Mouse (Mus musculus): ENCODE results near the gene Fnbp1l. TPM values are rescaled to one million over a fixed set of nuclear protein-coding genes. Genes with fewer than 3 reads are reported as not detected.

Gene Fnbp1l
- polyA plus RNA-seq, 1 experiment from 2014 or later: 64.0 TPM

- no peaks in the 10 kb centered on the region for H3K9me3 ChIP-seq (ENCODE audit: control insufficient read depth, low read length)
- peaks cover 33% of the 10 kb centered on the region for H3K4me1 ChIP-seq (ENCODE audit: control insufficient read depth, insufficient read depth, low read length)
- H3K36me3 ChIP-seq (ENCODE audit: control insufficient read depth, insufficient read depth, low read length): no peaks in the 10 kb centered on the region
- H3K27me3 ChIP-seq (ENCODE audit: control insufficient read depth, insufficient read depth, low read length): no peaks in the 10 kb centered on the region
- H3K27ac ChIP-seq (ENCODE audit: low read depth, low read length): no peak overlapping the region
- H3K9ac ChIP-seq (ENCODE audit: low read depth, low read length): peak overlapping the region; percentile 99
- ATAC-seq (ENCODE audit: low FRiP score, low TSS enrichment): no peak
- WGBS: 40% methylated on average over 9 of the region's 9 CpGs
- peak overlapping the region; percentile 88 for H3K4me2 ChIP-seq (replicated peaks; ENCODE audit: low read depth, low read length)
- peak overlapping the region; percentile 98 for H3K4me3 ChIP-seq (ENCODE audit: low read length)
These were observed 1.7 kb downstream of the Fnbp1l start for GRCm38 (mm10) chr3:122617613-122618340.

- no peak for ATAC-seq (ENCODE audit: low FRiP score, low TSS enrichment)
- Histone ChIP-seq H3K27ac (ENCODE audit: low read depth, low read length) (no peak overlapping the region), H3K9me3 (ENCODE audit: control insufficient read depth, low read length) (no peaks in the 10 kb centered on the region), H3K4me2 (replicated peaks; ENCODE audit: low read depth, low read length) (no peak overlapping the region), H3K36me3 (ENCODE audit: control insufficient read depth, insufficient read depth, low read length) (no peaks in the 10 kb centered on the region), H3K4me1 (ENCODE audit: control insufficient read depth, insufficient read depth, low read length) (peaks cover 24% of the 10 kb centered on the region), H3K27me3 (ENCODE audit: control insufficient read depth, insufficient read depth, low read length) (no peaks in the 10 kb centered on the region), H3K9ac (ENCODE audit: low read depth, low read length) (no peak overlapping the region), H3K4me3 (ENCODE audit: low read length) (no peak overlapping the region)
- 80% methylated on average over 6 of the region's 6 CpGs for WGBS
These were observed 7.0 kb downstream of the Fnbp1l start for GRCm38 (mm10) chr3:122612537-122612936.

DNA sequence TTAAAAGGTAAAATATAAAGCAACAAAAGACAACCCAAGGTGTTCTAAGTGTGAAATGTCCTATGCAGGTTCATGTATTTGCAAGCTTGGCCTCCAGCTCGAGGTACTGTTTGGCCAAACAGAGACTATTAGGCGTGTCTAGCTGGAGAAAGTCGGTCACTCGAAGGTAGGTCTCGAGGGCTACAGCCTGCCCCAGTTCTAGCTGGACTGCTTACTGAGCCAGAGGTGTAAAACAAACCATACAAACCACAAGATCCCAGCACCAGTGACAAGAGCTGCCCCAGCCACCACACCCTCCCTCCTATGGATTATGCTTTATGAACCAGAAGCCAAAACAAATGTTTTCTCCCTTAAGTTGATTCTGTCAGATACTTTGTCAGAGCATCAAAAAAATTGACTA, 7.8 kb downstream of the Fnbp1l start:
- Histone ChIP-seq H3K36me3 (ENCODE audit: control insufficient read depth, insufficient read depth, low read length) (no peaks in the 10 kb centered on the region), H3K27me3 (ENCODE audit: control insufficient read depth, insufficient read depth, low read length) (no peaks in the 10 kb centered on the region), H3K4me2 (replicated peaks; ENCODE audit: low read depth, low read length) (no peak overlapping the region), H3K9me3 (ENCODE audit: control insufficient read depth, low read length) (no peaks in the 10 kb centered on the region), H3K4me3 (ENCODE audit: low read length) (no peak overlapping the region), H3K27ac (ENCODE audit: low read depth, low read length) (no peak overlapping the region), H3K4me1 (ENCODE audit: control insufficient read depth, insufficient read depth, low read length) (peaks cover 16% of the 10 kb centered on the region), H3K9ac (ENCODE audit: low read depth, low read length) (no peak overlapping the region)
- WGBS: 69% methylated on average over 5 of the region's 5 CpGs
- ATAC-seq (ENCODE audit: low FRiP score, low TSS enrichment): no peak

DNA sequence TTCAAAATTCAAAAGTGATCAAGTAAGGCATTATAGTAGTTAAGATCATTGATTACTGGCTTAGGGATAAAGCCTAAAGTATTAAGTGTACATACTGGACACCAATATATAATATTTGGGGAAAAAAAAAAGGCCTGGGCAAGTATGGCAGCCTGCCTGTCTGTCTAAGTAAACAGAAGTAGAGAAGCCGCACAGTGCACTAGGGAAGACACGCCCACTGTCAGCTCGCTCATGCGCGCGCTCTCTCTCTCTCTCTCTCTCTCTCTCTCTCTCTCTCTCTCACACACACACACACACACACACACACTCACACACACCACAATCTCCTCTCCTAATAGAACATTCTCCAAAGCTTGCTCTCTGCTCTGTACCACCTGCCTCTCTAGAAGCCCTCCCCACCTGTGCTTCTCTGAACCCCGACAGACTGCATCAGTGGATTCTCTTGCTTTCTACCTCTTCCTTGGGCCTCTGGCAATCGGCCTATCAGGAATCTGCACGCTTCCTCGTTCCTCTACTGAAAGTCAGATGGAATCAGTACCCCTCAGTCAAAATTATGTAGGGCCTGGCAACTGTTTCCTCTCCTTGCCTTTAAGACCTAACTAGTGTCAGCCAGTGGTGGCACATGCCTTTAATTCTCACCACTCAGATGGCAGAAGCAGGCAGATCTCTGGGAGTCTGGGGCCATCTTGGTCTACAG, 13.3 kb downstream of the Fnbp1l start:
- H3K27ac ChIP-seq (ENCODE audit: low read depth, low read length): no peak overlapping the region
- WGBS: 75% methylated on average over 10 of the region's 10 CpGs
- H3K4me3 ChIP-seq (ENCODE audit: low read length): no peak overlapping the region
- no peak overlapping the region for H3K9ac ChIP-seq (ENCODE audit: low read depth, low read length)
- no peaks in the 10 kb centered on the region for H3K36me3 ChIP-seq (ENCODE audit: control insufficient read depth, insufficient read depth, low read length)
- no peak for ATAC-seq (ENCODE audit: low FRiP score, low TSS enrichment)
- H3K27me3 ChIP-seq (ENCODE audit: control insufficient read depth, insufficient read depth, low read length): no peaks in the 10 kb centered on the region
- no peaks in the 10 kb centered on the region for H3K4me1 ChIP-seq (ENCODE audit: control insufficient read depth, insufficient read depth, low read length)
- no peaks in the 10 kb centered on the region for H3K9me3 ChIP-seq (ENCODE audit: control insufficient read depth, low read length)
- no peak overlapping the region for H3K4me2 ChIP-seq (replicated peaks; ENCODE audit: low read depth, low read length)

DNA sequence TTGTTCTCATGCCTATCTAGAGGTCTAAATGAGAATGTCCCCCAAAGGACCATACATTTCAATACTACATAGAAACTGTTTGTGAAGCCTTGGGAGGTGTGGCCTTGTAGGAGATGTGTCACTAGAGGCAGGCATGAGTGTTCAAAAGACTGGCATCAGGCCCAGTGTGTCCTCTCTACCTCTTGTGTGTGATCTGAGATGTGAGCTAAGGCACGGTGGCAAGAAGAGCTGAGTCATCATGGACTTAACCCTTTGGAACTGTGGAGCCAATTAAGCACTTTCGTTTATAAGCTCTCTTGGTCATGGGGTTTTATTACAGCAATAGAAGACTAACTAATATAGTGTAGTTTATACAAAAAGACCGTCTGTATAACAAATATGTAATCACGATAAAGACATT, 16.3 kb downstream of the Fnbp1l start:
- Histone ChIP-seq H3K4me2 (replicated peaks; ENCODE audit: low read depth, low read length) (no peak overlapping the region), H3K27ac (ENCODE audit: low read depth, low read length) (no peak overlapping the region), H3K9ac (ENCODE audit: low read depth, low read length) (no peak overlapping the region), H3K36me3 (ENCODE audit: control insufficient read depth, insufficient read depth, low read length) (no peaks in the 10 kb centered on the region), H3K4me1 (ENCODE audit: control insufficient read depth, insufficient read depth, low read length) (no peaks in the 10 kb centered on the region), H3K4me3 (ENCODE audit: low read length) (no peak overlapping the region), H3K27me3 (ENCODE audit: control insufficient read depth, insufficient read depth, low read length) (no peaks in the 10 kb centered on the region), H3K9me3 (ENCODE audit: control insufficient read depth, low read length) (no peaks in the 10 kb centered on the region)
- WGBS: 78% methylated on average over 4 of the region's 4 CpGs
- no peak for ATAC-seq (ENCODE audit: low FRiP score, low TSS enrichment)

DNA sequence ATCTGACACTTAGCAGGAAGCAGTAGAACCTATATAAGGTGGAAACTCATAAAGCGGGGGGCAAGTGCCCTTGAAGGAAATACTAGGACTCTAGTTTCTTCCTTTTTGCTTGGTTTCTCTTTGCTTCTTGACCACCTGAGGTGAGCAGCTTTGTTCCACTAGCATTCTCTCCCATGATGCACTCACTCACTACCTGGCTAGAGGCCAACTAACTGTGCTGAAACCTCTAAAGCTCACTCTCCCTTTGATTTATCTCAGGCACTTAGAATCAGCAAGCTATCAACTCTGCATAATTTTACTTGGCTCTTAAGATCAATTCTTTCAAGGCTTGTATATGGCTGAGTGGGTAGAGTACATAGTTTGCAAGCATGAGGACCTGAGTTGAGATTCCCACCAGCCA, 17.1 kb downstream of the Fnbp1l start:
- peaks cover 2% of the 10 kb centered on the region; the same call in 1 of the 2 replicates for H3K36me3 ChIP-seq (ENCODE audit: control insufficient read depth, insufficient read depth, low read length)
- no peak overlapping the region for H3K4me2 ChIP-seq (replicated peaks; ENCODE audit: low read depth, low read length)
- 97% methylated on average over 1 of the region's 1 CpGs for whole genome bisulfite sequencing
- no peak for ATAC-seq (ENCODE audit: low FRiP score, low TSS enrichment)
- H3K9me3 ChIP-seq (ENCODE audit: control insufficient read depth, low read length): no peaks in the 10 kb centered on the region
- no peak overlapping the region for H3K27ac ChIP-seq (ENCODE audit: low read depth, low read length)
- no peaks in the 10 kb centered on the region for H3K27me3 ChIP-seq (ENCODE audit: control insufficient read depth, insufficient read depth, low read length)
- no peaks in the 10 kb centered on the region for H3K4me1 ChIP-seq (ENCODE audit: control insufficient read depth, insufficient read depth, low read length)
- H3K9ac ChIP-seq (ENCODE audit: low read depth, low read length): no peak overlapping the region
- no peak overlapping the region for H3K4me3 ChIP-seq (ENCODE audit: low read length)

DNA sequence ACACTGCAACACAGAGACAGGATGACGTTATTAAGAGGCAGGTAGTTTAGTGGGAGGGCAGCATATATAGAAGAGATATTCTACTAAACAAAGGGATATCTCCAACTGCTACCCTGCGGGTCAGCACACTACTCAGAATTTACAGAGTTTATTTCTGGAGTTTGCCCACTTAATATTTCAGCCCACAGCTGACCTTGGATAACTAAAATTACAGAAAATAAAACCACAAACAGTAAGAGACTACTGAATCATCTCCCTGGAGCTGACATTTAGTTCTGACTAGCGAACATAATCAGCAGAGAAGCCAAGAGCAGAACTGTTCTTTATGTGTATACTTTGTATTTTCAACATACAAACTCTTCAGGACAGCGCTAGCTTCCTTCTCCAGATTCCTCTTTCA, 20.2 kb downstream of the Fnbp1l start:
- H3K9ac ChIP-seq (ENCODE audit: low read depth, low read length): no peak overlapping the region
- no peak overlapping the region for H3K4me3 ChIP-seq (ENCODE audit: low read length)
- H3K4me1 ChIP-seq (ENCODE audit: control insufficient read depth, insufficient read depth, low read length): no peaks in the 10 kb centered on the region
- no peaks in the 10 kb centered on the region for H3K9me3 ChIP-seq (ENCODE audit: control insufficient read depth, low read length)
- ATAC-seq (ENCODE audit: low FRiP score, low TSS enrichment): no peak
- no peak overlapping the region for H3K27ac ChIP-seq (ENCODE audit: low read depth, low read length)
- no peaks in the 10 kb centered on the region for H3K27me3 ChIP-seq (ENCODE audit: control insufficient read depth, insufficient read depth, low read length)
- H3K4me2 ChIP-seq (replicated peaks; ENCODE audit: low read depth, low read length): no peak overlapping the region
- H3K36me3 ChIP-seq (ENCODE audit: control insufficient read depth, insufficient read depth, low read length): peaks cover 3% of the 10 kb centered on the region; the same call in 1 of the 2 replicates
- 86% methylated on average over 4 of the region's 4 CpGs for WGBS

- Histone ChIP-seq H3K27ac (ENCODE audit: low read depth, low read length) (no peak overlapping the region), H3K9me3 (ENCODE audit: control insufficient read depth, low read length) (no peaks in the 10 kb centered on the region), H3K4me3 (ENCODE audit: low read length) (no peak overlapping the region), H3K36me3 (ENCODE audit: control insufficient read depth, insufficient read depth, low read length) (peaks cover 8% of the 10 kb centered on the region; the same call in 1 of the 2 replicates), H3K27me3 (ENCODE audit: control insufficient read depth, insufficient read depth, low read length) (no peaks in the 10 kb centered on the region), H3K4me1 (ENCODE audit: control insufficient read depth, insufficient read depth, low read length) (0 out of 2 replicates have a peak, but pooled peaks cover 3% of the 10 kb centered on the region), H3K9ac (ENCODE audit: low read depth, low read length) (no peak overlapping the region), H3K4me2 (replicated peaks; ENCODE audit: low read depth, low read length) (no peak overlapping the region)
- ATAC-seq (ENCODE audit: low FRiP score, low TSS enrichment): no peak
- WGBS: 93% methylated on average over 5 of the region's 5 CpGs
These were observed 28.7 kb downstream of the Fnbp1l start for GRCm38 (mm10) chr3:122590804-122591203.

DNA sequence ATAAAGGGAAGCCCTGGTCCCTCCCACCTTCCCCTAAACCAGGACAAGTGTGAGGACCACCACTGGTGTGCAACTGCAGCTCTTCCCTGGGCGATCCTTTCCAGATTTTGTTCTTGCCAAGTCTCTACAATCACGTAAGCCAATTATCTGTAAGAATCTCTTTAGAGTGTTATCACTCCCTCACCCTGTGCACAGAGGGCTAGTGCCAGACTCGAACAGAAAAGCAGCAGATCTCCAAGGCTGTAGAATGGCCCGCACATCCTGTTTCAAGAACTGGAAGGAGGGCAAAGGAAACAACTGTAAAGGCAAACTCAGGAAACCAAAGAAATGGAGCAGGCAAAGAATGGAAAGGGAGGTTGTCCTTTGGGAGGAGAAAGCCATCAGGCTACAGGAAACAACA, 29.2 kb downstream of the Fnbp1l start:
- Histone ChIP-seq H3K4me1 (ENCODE audit: control insufficient read depth, insufficient read depth, low read length) (0 out of 2 replicates have a peak, but pooled peaks cover 3% of the 10 kb centered on the region), H3K9me3 (ENCODE audit: control insufficient read depth, low read length) (no peaks in the 10 kb centered on the region), H3K27ac (ENCODE audit: low read depth, low read length) (no peak overlapping the region), H3K36me3 (ENCODE audit: control insufficient read depth, insufficient read depth, low read length) (peaks cover 11% of the 10 kb centered on the region; the same call in 1 of the 2 replicates), H3K4me3 (ENCODE audit: low read length) (no peak overlapping the region), H3K4me2 (replicated peaks; ENCODE audit: low read depth, low read length) (no peak overlapping the region), H3K27me3 (ENCODE audit: control insufficient read depth, insufficient read depth, low read length) (no peaks in the 10 kb centered on the region), H3K9ac (ENCODE audit: low read depth, low read length) (no peak overlapping the region)
- no peak for ATAC-seq (ENCODE audit: low FRiP score, low TSS enrichment)
- WGBS: 70% methylated on average over 4 of the region's 4 CpGs

All from kidney, embryonic 14.5 days (tissue).